Mouse (Mus musculus) adrenal gland, adult 2 months (tissue): ENCODE measurements around the gene Ppp4r3a. TPM values are rescaled to one million over a fixed set of nuclear protein-coding genes. Genes with fewer than 3 reads are reported as not detected.

Experiments used
- DNase-seq: peaks from one replicate; pipeline ENCODE4 v3.0.0; 2021
- microRNA-seq, 2 experiments: library from miRNA; unstranded; fragments of <30 nt; microRNA quantifications; one replicate each; pipeline ENCODE4 v1.2.0; 2021
- polyA plus RNA-seq: library from polyadenylated mRNA; depleted of rRNA; stranded (reverse); fragments of >200 nt; gene quantifications from 2 replicates; pipeline ENCODE4 v1.2.3, GENCODE M21; 2012; rRNA removed
- total RNA-seq, 2 experiments: library from RNA; stranded (reverse); gene quantifications; 2 replicates each; pipeline ENCODE4 v1.2.3; 2021

The Ppp4r3a gene
- total and polyA plus RNA-seq, 3 experiments: 13.6 to 74.8 (median 42.6) TPM

DNA sequence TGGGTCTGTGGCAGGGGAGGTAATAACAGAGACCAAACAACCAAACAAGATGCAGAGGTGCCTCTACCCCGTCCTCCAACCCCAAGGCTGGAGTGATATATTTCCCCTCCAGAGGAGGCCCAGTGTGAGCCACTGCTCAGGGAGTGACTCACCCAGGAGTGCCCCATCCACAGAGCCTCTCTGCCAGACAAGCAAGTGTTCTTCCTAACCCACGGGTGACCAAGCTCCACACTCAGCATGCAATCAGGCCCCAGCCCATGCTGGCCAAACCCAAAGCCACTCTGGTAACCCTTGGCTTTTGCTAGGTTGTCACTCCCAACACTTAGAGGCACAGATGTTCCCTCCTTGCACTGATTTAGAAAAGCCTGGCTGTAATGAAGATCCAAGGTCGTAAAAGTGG lies 90.4 kb downstream of the Ppp4r3a start:
- DNase-seq: peak; percentile 56

DNA sequence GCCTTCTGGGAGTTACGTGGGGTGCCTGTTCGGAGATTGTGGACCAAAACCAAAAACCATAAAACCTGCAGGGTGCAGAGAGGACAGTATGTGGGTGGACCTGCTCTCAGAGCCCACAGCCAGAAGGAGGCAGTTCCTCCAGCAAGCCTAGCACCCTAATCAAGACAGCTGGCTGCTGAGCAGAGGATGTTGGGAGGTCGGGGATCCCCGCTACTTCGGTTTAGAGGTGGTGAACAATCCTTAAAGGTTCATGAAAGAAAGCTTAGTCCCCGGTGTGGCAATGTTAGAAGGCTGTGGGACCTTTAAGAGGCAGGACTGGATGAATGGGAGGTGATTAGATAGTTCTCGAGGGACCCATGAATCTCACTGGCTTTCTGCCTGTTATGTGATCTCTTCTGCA lies 91.0 kb downstream of the Ppp4r3a start:
- no peak for DNase-seq

DNA sequence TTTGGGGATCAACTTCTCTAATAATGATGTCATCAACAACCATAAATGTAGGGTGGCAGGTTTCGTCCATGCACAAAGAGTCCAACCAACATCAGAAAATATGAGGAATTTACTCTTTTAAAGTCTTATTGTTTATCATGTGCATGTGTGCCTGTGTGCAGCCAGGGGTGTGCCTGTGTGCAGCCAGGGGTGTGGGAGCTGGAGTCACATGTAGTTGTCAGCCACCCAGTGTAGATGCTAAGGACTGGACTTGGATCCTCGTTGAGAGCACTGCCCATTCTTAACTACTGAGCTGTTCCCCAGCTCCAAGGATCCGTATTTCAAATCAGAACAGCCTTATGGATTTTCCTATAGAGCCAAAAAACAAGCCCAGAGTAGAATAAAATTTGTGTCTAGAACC lies 92.4 kb downstream of the Ppp4r3a start:
- DNase-seq: no peak

DNA sequence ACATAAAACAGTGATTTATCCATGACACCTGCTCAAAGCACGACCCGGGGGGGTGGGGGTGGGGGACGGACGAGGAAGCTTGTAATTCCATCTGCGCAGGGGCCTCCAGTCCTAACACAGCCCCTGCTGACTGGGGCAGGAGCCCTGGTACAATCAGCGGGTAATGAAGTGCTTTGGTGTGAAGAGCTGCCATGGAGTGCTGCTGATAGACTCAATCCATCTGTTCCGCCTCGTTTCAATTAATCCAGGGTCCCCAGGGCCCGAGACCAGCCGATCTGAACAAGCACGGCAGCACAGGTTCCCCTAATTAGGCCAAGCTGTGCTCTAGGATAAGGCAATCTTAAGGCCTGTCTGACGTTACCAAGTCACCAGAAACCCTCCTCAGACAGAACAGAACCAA lies 93.2 kb downstream of the Ppp4r3a start:
- no peak for DNase-seq

DNA sequence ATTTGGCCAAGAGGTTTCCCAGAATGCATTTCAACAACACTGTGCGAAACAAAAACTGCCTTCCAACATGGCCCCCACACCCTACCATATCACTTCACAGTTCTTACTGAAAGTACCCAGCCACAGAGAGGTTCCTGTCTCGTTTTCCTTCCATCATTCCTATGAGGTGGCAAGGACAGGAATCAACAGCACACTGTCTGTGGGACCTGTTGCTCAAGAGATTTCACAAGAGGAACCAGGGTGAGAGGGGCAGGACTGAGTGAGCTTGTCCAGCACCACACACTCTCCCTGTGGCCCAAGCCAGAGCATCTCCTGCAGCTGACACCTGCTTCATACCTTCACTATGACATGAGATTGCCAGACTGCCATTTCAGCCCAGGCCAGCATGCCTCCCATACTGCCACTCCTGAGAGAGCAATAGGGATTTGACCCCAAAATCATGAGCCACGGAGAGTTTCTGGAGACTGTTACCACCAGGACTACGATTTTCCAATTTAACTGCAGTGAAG lies 93.7 kb downstream of the Ppp4r3a start:
- DNase-seq: no peak

Small RNA genes lying within 50 kb of the gene (microRNA-seq; reads per million reads assigned to microRNA genes)
- 0 reads per million in 2 experiments for gene Mir1190

Other genes starting within 250 kb of the Ppp4r3a start
- 1 to 10 TPM in 1 of 2 experiments, under 1 TPM in 1; 0.52 to 1.2 TPM for gene Gpr68, start 175.5 kb downstream of the Ppp4r3a start, total RNA-seq
- gene Gpr68, start 175.5 kb downstream of the Ppp4r3a start, polyA plus RNA-seq: 1.4 and 2.1 TPM in 2 replicates
- gene Ccdc88c, start 54.6 kb downstream of the Ppp4r3a start, total RNA-seq: 1 to 10 TPM; 1.8 to 2.2 TPM
- 1.3 and 1.5 TPM in 2 replicates for gene Ccdc88c, start 54.6 kb downstream of the Ppp4r3a start, polyA plus RNA-seq